Mouse (Mus musculus) lung, embryonic 16.5 days (tissue): ENCODE results near the gene Hivep1. TPM values are rescaled to one million over a fixed set of nuclear protein-coding genes. Genes with fewer than 3 reads are reported as not detected.

Experiments used
- ATAC-seq: fragments of 200-750 bp; cut with Nextera tagmentation; 2 replicates; pipeline ENCODE4 v1.8.0; 2017; ENCODE audit warnings: low read depth, mild to moderate bottlenecking, moderate library complexity
- H3K27ac ChIP-seq: fragments of 300-500 bp; sonication (generic); 2 replicates; pipeline ENCODE4 v1.5.1; 2014; ENCODE audit warnings: mild to moderate bottlenecking, control low read depth, low read length
- H3K27me3 ChIP-seq: fragments of 300-500 bp; sonication (generic); 2 replicates; pipeline ENCODE4 v1.6.1; 2014; ENCODE audit warnings: low read depth, low read length, mixed read lengths; ENCODE audit not compliant: control insufficient read depth, insufficient read depth
- H3K36me3 ChIP-seq: fragments of 300-500 bp; sonication (generic); 2 replicates; pipeline ENCODE4 v1.6.1; 2014; ENCODE audit warnings: low read length; ENCODE audit not compliant: control insufficient read depth, insufficient read depth
- H3K4me1 ChIP-seq: fragments of 300-500 bp; sonication (generic); replicated peaks from 2 replicates; pipeline ENCODE4 v1.6.1; 2014; ENCODE audit warnings: low read length, mixed read lengths; ENCODE audit not compliant: control insufficient read depth, insufficient read depth
- H3K4me2 ChIP-seq: fragments of 300-500 bp; sonication (generic); 2 replicates; pipeline ENCODE4 v1.6.1; 2014; ENCODE audit warnings: low read depth, low read length, control low read depth
- H3K4me3 ChIP-seq: fragments of 300-500 bp; sonication (generic); 2 replicates; pipeline ENCODE4 v1.5.1; 2014; ENCODE audit warnings: mild to moderate bottlenecking, low read length, control low read depth
- H3K9ac ChIP-seq: fragments of 300-500 bp; sonication (generic); 2 replicates; pipeline ENCODE4 v1.6.1; 2014; ENCODE audit warnings: low read length, control low read depth
- H3K9me3 ChIP-seq: fragments of 300-500 bp; sonication (generic); 2 replicates; pipeline ENCODE4 v1.6.1; 2016; ENCODE audit warnings: low read length; ENCODE audit not compliant: control insufficient read depth
- WGBS: fragments of 180-500 bp; shearing (Covaris S2); extraction: QIAGEN DNeasy Blood & Tissue Kit; methylation state at CpG from one replicate; pipeline ENCODE4 v1.1.7; 2014; 5-methylcytosine and 5-hydroxymethylcytosine counted together
- polyA plus RNA-seq: library from polyadenylated mRNA; unstranded; fragments of >200 nt; fragmentation: Nextera tagmentation; extraction: Ambion mirVana; gene quantifications from 2 replicates; pipeline ENCODE4 v1.2.1, GENCODE M21; 2015

The Hivep1 gene
- polyA plus RNA-seq, 1 experiment from 2014 or later, result 8.6 TPM

GRCm38 (mm10) chr13:42070236-42070635 lies 18.4 kb downstream of the Hivep1 start:
- no peak for ATAC-seq
- Histone ChIP-seq H3K9me3 (no peaks in the 10 kb centered on the region), H3K27me3 (no peaks in the 10 kb centered on the region), H3K4me2 (no peak overlapping the region), H3K4me1 (no peaks in the 10 kb centered on the region), H3K9ac (no peak overlapping the region), H3K27ac (no peak overlapping the region), H3K36me3 (peaks cover 6% of the 10 kb centered on the region), H3K4me3 (no peak overlapping the region)
- 65% methylated on average over 4 of the region's 4 CpGs for WGBS

DNA sequence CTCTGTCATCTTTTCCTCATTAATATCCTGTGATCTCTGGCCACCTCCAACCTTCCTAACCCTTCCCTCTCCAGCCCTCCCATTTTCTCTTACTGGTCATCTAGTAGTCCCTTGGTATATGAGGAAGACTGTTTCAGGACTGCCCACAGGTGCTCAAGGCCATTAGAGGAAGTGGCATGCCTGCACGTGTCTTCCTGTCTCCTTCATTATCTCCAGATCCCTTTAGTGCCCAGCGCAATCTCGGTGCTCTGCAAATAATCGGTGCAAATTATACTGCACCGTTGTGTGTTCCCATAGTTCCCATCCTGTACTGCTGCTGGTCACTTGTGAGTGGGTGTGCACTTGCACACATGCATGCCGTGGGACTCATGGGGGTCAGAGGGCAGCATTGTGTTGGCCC lies 19.2 kb downstream of the Hivep1 start:
- Histone ChIP-seq H3K4me2 (no peak overlapping the region), H3K27ac (no peak overlapping the region)
- 75% methylated on average over 6 of the region's 6 CpGs for WGBS

DNA sequence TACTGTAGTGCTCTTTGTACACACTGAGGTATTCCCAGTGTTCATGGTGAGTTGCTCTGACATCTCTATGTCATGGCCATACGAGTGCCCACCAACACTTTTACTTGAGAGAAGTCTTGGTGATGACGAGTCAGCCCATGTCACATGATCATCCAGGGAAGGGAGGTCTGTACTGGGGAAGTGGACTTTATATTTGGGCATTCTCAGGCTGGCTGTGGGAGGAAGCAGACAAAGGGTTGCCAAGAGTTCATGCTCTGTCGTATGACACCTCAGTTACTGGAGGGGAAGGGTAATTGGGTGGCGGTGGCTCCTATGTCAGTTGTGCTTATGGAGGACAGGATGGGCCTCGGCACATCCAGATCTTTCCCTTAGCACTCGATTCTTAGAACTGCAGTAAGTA lies 21.5 kb downstream of the Hivep1 start:
- Histone ChIP-seq H3K27ac (no peak overlapping the region), H3K36me3 (no peaks in the 10 kb centered on the region; the same call in 1 of the 2 replicates), H3K27me3 (no peaks in the 10 kb centered on the region), H3K4me1 (no peaks in the 10 kb centered on the region), H3K9me3 (no peaks in the 10 kb centered on the region), H3K4me3 (no peak overlapping the region), H3K9ac (no peak overlapping the region), H3K4me2 (no peak overlapping the region)
- peak; percentile 36; the same call in 1 of the 2 replicates for ATAC-seq
- 54% methylated on average over 6 of the region's 6 CpGs for WGBS

More for the DNA sequence above, 19.2 kb downstream of the Hivep1 start:
- no peaks in the 10 kb centered on the region for H3K27me3 ChIP-seq
- no peak overlapping the region for H3K4me3 ChIP-seq
- H3K4me1 ChIP-seq, result no peaks in the 10 kb centered on the region
- no peak overlapping the region for H3K9ac ChIP-seq
- H3K36me3 ChIP-seq, result peaks cover 2% of the 10 kb centered on the region; the same call in 1 of the 2 replicates
- no peak for ATAC-seq
- no peaks in the 10 kb centered on the region for H3K9me3 ChIP-seq

DNA sequence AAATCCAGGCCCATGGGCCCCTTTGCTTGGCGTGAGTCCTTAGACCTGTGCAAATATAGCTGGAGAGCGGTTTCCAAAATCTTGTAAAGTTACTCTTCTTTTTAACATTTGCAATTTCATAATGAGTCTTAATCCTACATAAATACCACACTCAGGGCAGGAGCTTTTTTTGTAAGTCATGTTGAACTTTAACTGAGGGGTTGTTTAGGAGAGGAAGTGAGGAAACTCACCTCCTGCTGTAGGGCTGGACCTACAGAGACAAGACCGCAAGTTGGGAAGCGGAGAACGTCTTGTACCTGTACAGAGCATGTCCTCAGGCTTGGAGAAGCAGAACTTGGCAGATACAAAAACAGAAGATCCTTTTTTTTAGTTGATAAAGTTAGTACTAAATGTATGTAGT lies 23.7 kb downstream of the Hivep1 start:
- WGBS, result 84% methylated on average over 5 of the region's 5 CpGs
- Histone ChIP-seq H3K4me1 (no peaks in the 10 kb centered on the region), H3K36me3 (no peaks in the 10 kb centered on the region; the same call in 1 of the 2 replicates), H3K4me2 (no peak overlapping the region), H3K9me3 (no peaks in the 10 kb centered on the region), H3K27me3 (no peaks in the 10 kb centered on the region), H3K4me3 (no peak overlapping the region), H3K27ac (no peak overlapping the region), H3K9ac (no peak overlapping the region)
- ATAC-seq, result no peak

GRCm38 (mm10) chr13:42076751-42077302 lies 25.0 kb downstream of the Hivep1 start:
- Histone ChIP-seq H3K27ac (no peak overlapping the region), H3K4me2 (no peak overlapping the region), H3K36me3 (no peaks in the 10 kb centered on the region), H3K4me1 (no peaks in the 10 kb centered on the region), H3K4me3 (no peak overlapping the region), H3K27me3 (no peaks in the 10 kb centered on the region), H3K9ac (no peak overlapping the region), H3K9me3 (no peaks in the 10 kb centered on the region)
- WGBS, result 88% methylated on average over 5 of the region's 5 CpGs
- no peak for ATAC-seq

DNA sequence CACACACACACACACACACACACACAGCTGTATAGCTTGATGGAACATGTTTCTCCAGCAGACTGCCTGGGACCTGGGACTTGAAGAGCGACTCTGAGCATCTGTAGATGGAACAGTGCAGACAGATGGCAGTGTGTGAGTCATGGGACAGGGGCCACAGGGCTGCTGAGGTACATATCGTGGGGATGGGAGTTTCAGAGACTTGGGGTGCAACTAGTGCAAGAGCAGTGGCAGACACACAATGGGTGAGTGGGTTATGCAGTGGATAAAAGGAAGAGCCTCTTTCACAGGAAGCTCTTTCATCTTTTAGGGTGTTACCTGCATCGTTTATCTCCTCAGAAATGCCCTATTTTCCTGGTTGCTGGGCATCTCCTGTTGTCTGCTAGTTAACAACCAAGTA lies 25.8 kb downstream of the Hivep1 start:
- Histone ChIP-seq H3K9ac (no peak overlapping the region), H3K4me3 (no peak overlapping the region), H3K4me1 (no peaks in the 10 kb centered on the region), H3K4me2 (no peak overlapping the region), H3K9me3 (no peaks in the 10 kb centered on the region), H3K36me3 (no peaks in the 10 kb centered on the region), H3K27ac (no peak overlapping the region), H3K27me3 (no peaks in the 10 kb centered on the region)
- ATAC-seq, result no peak
- WGBS, result 81% methylated on average over 3 of the region's 3 CpGs

DNA sequence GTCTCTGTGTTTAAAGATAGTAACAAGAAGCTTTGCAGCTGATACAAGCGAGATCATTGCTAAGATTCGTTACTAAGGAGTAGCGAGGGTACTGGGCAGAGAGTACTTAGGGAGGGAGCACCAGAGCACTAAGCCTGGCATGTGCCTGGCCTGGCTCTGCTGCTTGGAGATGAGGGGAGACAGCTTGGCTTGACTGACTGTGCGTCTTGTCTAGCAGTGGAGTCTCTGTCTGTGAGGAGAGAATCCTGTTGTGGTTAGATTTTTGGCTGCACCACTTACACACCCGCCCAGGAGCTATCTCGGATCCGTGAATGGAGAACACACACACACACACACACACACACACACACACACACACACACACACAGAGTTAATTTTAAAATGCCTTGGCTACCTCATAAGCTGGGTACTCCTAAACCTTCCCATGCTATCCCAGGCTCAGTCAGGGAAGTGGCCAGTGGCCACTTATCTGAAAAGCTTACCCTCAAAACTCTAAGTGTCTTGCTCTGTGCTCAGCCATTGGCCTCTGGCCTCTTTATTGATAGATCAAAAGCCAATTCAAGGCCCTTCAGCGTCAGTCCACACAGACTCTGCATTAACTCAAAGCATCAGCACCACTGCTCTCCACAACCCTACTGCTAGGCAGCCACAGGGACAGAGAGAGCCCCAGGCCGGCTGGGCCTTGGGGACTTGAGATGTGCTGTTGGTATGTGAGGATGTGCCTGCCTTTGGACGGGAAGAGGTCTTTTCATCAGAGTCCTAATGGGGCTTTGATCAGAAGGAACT lies 28.5 kb downstream of the Hivep1 start:
- Histone ChIP-seq H3K4me2 (no peak overlapping the region), H3K4me1 (no peaks in the 10 kb centered on the region), H3K9ac (no peak overlapping the region), H3K36me3 (no peaks in the 10 kb centered on the region), H3K27me3 (no peaks in the 10 kb centered on the region), H3K9me3 (no peaks in the 10 kb centered on the region), H3K4me3 (no peak overlapping the region), H3K27ac (no peak overlapping the region)
- no peak for ATAC-seq
- WGBS, result 55% methylated on average over 10 of the region's 10 CpGs

- no peaks in the 10 kb centered on the region; the same call in 1 of the 2 replicates for H3K4me1 ChIP-seq
- 0 out of 2 replicates have a peak, but pooled peaks have one; percentile 31 for ATAC-seq
- no peaks in the 10 kb centered on the region for H3K27me3 ChIP-seq
- H3K4me3 ChIP-seq, result no peak overlapping the region
- 45% methylated on average over 5 of the region's 5 CpGs for WGBS
- H3K9ac ChIP-seq, result no peak overlapping the region
- no peak overlapping the region for H3K27ac ChIP-seq
- H3K36me3 ChIP-seq, result no peaks in the 10 kb centered on the region
- no peaks in the 10 kb centered on the region for H3K9me3 ChIP-seq
- H3K4me2 ChIP-seq, result no peak overlapping the region
Observed at GRCm38 (mm10) chr13:42088339-42088738, 36.5 kb downstream of the Hivep1 start.

GRCm38 (mm10) chr13:42089025-42089424 lies 37.2 kb downstream of the Hivep1 start:
- WGBS, result 51% methylated on average over 8 of the region's 8 CpGs
- no peaks in the 10 kb centered on the region for H3K27me3 ChIP-seq
- H3K4me1 ChIP-seq, result no peaks in the 10 kb centered on the region; the same call in 1 of the 2 replicates
- no peak for ATAC-seq
- H3K9ac ChIP-seq, result no peak overlapping the region
- H3K4me2 ChIP-seq, result no peak overlapping the region
- no peaks in the 10 kb centered on the region for H3K9me3 ChIP-seq
- no peaks in the 10 kb centered on the region for H3K36me3 ChIP-seq
- H3K27ac ChIP-seq, result no peak overlapping the region
- H3K4me3 ChIP-seq, result no peak overlapping the region
